Mouse (Mus musculus): ENCODE results near the gene Capzb. TPM values are rescaled to one million over a fixed set of nuclear protein-coding genes. Genes with fewer than 3 reads are reported as not detected.
A peak's percentile ranks its signal among the peaks of the same experiment; 100 is the strongest.

Gene Capzb
- total and polyA plus RNA-seq, 3 experiments = 86.4 to 388 (median 160) TPM

- H3K79me2 ChIP-seq (replicated peaks; ENCODE audit: control insufficient read depth, extremely low read depth, insufficient read depth, poor library complexity, severe bottlenecking) = no peaks in the 10 kb centered on the region
- in situ Hi-C loops (cut with MboI; ENCODE audit: low pct_ligation_motif_present, low pct_unique_long_range_greater_than_20kb, low sequenced_read_pairs) = no loop called here
- dilution Hi-C loops (cut with MboI; ENCODE audit: extremely low pct_ligation_motif_present, extremely low pct_unique_long_range_greater_than_20kb, low sequenced_read_pairs) = no loop called here
- H3K4me2 ChIP-seq (ENCODE audit: insufficient read depth, low read depth, poor library complexity, severe bottlenecking) = peak overlapping the region; percentile 88
- peaks cover 0 to 22% of the 10 kb centered on the region in 2 experiments for H3K36me3 ChIP-seq (replicated peaks in 1 of 2; ENCODE audit: control insufficient read depth in 1 of 2, insufficient read depth in 1 of 2, low read length in 1 of 2)
- peak overlapping the region; percentile 39; the same call in 1 of the 2 replicates for H3K9ac ChIP-seq (ENCODE audit: insufficient read depth, low read depth)
- no peak overlapping the region for H3K27ac ChIP-seq (ENCODE audit: insufficient read depth, low read depth)
- H3K4me3 ChIP-seq (replicated peaks in 1 of 3; ENCODE audit: low read depth in 2 of 3, low read length in 2 of 3, poor library complexity in 1 of 3) = peak overlapping the region; percentile 65 to 84 (median 83)
- DNase-seq (ENCODE audit: extremely low read depth) = no peak
- TF ChIP-seq MAZ (IDR thresholded peaks at IDR 0.05; ENCODE audit: low read depth, low read length) (no peak), MYC (IDR thresholded peaks at IDR 0.05; ENCODE audit: low read depth, low read length) (no peak), ETS1 (conservative IDR thresholded peaks at IDR 0.05; ENCODE audit: low read depth, low read length) (no peak), USF2 (conservative IDR thresholded peaks at IDR 0.05; ENCODE audit: low read depth, low read length) (no peak), ZMIZ1 (IDR thresholded peaks at IDR 0.05; ENCODE audit: low read depth, low read length) (no peak), ZKSCAN1 (IDR thresholded peaks at IDR 0.05; ENCODE audit: borderline replicate concordance, low read depth, low read length) (no peak), IRF4 (IDR thresholded peaks at IDR 0.05; ENCODE audit: low read depth, low read length) (no peak), JUND (conservative IDR thresholded peaks at IDR 0.05; ENCODE audit: low read depth, low read length) (no peak), POLR2AphosphoS2 (IDR thresholded peaks at IDR 0.05; ENCODE audit: low read depth, low read length) (no peak), UBTF (IDR thresholded peaks at IDR 0.05; ENCODE audit: low read depth, low read length) (no peak), MAFK (IDR thresholded peaks at IDR 0.05; ENCODE audit: insufficient replicate concordance, low read length) (no peak), EP300 (IDR thresholded peaks at IDR 0.05; ENCODE audit: low read length) (no peak), ZNF384 (IDR thresholded peaks at IDR 0.05; ENCODE audit: low read depth, low read length) (no peak), BHLHE40 (IDR thresholded peaks at IDR 0.05; ENCODE audit: low read depth, low read length) (no peak), SIN3A (IDR thresholded peaks at IDR 0.05; ENCODE audit: low read length) (no peak), RCOR1 (conservative IDR thresholded peaks at IDR 0.05; ENCODE audit: low read depth, low read length) (no peak), GABPA (IDR thresholded peaks at IDR 0.05; ENCODE audit: insufficient replicate concordance, low read depth, low read length) (no peak), SMC3 (IDR thresholded peaks at IDR 0.05; ENCODE audit: low read depth, low read length) (no peak), MEF2A (IDR thresholded peaks at IDR 0.05; ENCODE audit: borderline replicate concordance, low read depth, low read length) (no peak), HCFC1 (IDR thresholded peaks at IDR 0.05; ENCODE audit: low read depth, low read length) (no peak)
- H3K9me3 ChIP-seq (replicated peaks; ENCODE audit: low read length) = no peaks in the 10 kb centered on the region
- peaks cover 33 to 71% of the 10 kb centered on the region in 2 experiments for H3K4me1 ChIP-seq (ENCODE audit: control insufficient read depth in 1 of 2, insufficient read depth in 2 of 2)
- H3K27me3 ChIP-seq (replicated peaks) = peaks cover 8% of the 10 kb centered on the region
Measured at GRCm38 (mm10) chr4:139309651-139310050, 117.0 kb downstream of the Capzb start.
